Mouse (Mus musculus) heart, adult 2 months (tissue): ENCODE measurements around the gene Pla2g7.

Experiments used
- CTCF ChIP-seq: fragments of 200-600 bp; IDR thresholded peaks from 2 replicates; pipeline ENCODE4 v1.8.1; 2022; ENCODE audit warnings: antibody characterized with exemption, mild to moderate bottlenecking, moderate library complexity
- EP300 ChIP-seq: fragments of 200-500 bp; IDR thresholded peaks from 2 replicates; pipeline ENCODE4 v1.6.1; 2011; ENCODE audit warnings: low read depth, low read length, control low read depth; ENCODE audit not compliant: insufficient read depth
- POLR2A ChIP-seq: fragments of 200-500 bp; IDR thresholded peaks from 2 replicates; pipeline ENCODE4 v1.6.1; 2011; ENCODE audit warnings: mild to moderate bottlenecking, low read depth, low read length, control low read depth; ENCODE audit not compliant: insufficient read depth

GRCm38 (mm10) chr17:43530507-43530906 lies 37.4 kb upstream of the Pla2g7 start:
- TF ChIP-seq CTCF (no peak), EP300 (no peak), POLR2A (no peak)
